Mouse (Mus musculus) gastrocnemius, adult 18-20 months (tissue): Measurements from ENCODE around the gene Arid3a. TPM values are rescaled to one million over a fixed set of nuclear protein-coding genes. Genes with fewer than 3 reads are reported as not detected.
A peak's percentile ranks its signal among the peaks of the same experiment; 100 is the strongest.

Experiments
- DNase-seq: peaks from one replicate; pipeline ENCODE4 v3.0.0; 2021; ENCODE audit warnings: low spot score
- total RNA-seq, 2 experiments: library from RNA; stranded (reverse); gene quantifications; 2 replicates each; pipeline ENCODE4 v1.2.3; 2021

The Arid3a gene
- total RNA-seq, 2 experiments from 2014 or later = 1.5 to 1.7 TPM

GRCm38 (mm10) chr10:79945507-79946234 lies 18.8 kb downstream of the Arid3a start:
- DNase-seq = no peak

- DNase-seq = no peak
These were observed 20.0 kb downstream of the Arid3a start for GRCm38 (mm10) chr10:79946752-79947322.

- DNase-seq = no peak
These were observed 20.7 kb downstream of the Arid3a start for GRCm38 (mm10) chr10:79947502-79947901.

- DNase-seq = no peak
These were observed 23.0 kb downstream of the Arid3a start for GRCm38 (mm10) chr10:79949873-79950272.

GRCm38 (mm10) chr10:79950661-79951060 lies 23.8 kb downstream of the Arid3a start:
- no peak for DNase-seq

GRCm38 (mm10) chr10:79953946-79954345 lies 27.1 kb downstream of the Arid3a start:
- DNase-seq = no peak

- no peak for DNase-seq
These were observed 28.8 kb downstream of the Arid3a start for GRCm38 (mm10) chr10:79955691-79956090.

GRCm38 (mm10) chr10:79956643-79957154 lies 29.9 kb downstream of the Arid3a start:
- no peak for DNase-seq

GRCm38 (mm10) chr10:79958140-79958816 lies 31.4 kb downstream of the Arid3a start:
- DNase-seq = peak; percentile 88

GRCm38 (mm10) chr10:79959412-79959811 lies 32.6 kb downstream of the Arid3a start:
- DNase-seq = peak; percentile 58

GRCm38 (mm10) chr10:79959847-79960601 lies 33.2 kb downstream of the Arid3a start, which contains the start of gene Wdr18:
Gene Wdr18 (plus strand): TSS chr10:79960152.
- peak; percentile 100 for DNase-seq

- DNase-seq = no peak
These were observed 33.9 kb downstream of the Arid3a start for GRCm38 (mm10) chr10:79960671-79961294.

- DNase-seq = no peak
These were observed 37.9 kb downstream of the Arid3a start for GRCm38 (mm10) chr10:79964727-79965126.

GRCm38 (mm10) chr10:79965325-79965724 lies 38.5 kb downstream of the Arid3a start:
- DNase-seq = no peak

GRCm38 (mm10) chr10:79966886-79967400 lies 40.1 kb downstream of the Arid3a start:
- DNase-seq = no peak

GRCm38 (mm10) chr10:79968181-79968580 lies 41.3 kb downstream of the Arid3a start:
- no peak for DNase-seq

GRCm38 (mm10) chr10:79969124-79969568 lies 42.3 kb downstream of the Arid3a start:
- DNase-seq = no peak

- DNase-seq = no peak
These were observed 43.8 kb downstream of the Arid3a start, which contains the start of gene Grin3b for GRCm38 (mm10) chr10:79970415-79971182. Gene Grin3b (plus strand): TSS chr10:79970715.

GRCm38 (mm10) chr10:79971183-79971497 lies 44.3 kb downstream of the Arid3a start:
- no peak for DNase-seq

GRCm38 (mm10) chr10:79972831-79973230 lies 46.0 kb downstream of the Arid3a start:
- DNase-seq = no peak
